Mouse (Mus musculus): ENCODE measurements at regions not wholly inside any gene's neighbourhood (a gene's known extent, or its start where the extent isn't known, plus 50 kb on each side); places are given as distances from the start of the nearest gene placed in this dataset.

DNA sequence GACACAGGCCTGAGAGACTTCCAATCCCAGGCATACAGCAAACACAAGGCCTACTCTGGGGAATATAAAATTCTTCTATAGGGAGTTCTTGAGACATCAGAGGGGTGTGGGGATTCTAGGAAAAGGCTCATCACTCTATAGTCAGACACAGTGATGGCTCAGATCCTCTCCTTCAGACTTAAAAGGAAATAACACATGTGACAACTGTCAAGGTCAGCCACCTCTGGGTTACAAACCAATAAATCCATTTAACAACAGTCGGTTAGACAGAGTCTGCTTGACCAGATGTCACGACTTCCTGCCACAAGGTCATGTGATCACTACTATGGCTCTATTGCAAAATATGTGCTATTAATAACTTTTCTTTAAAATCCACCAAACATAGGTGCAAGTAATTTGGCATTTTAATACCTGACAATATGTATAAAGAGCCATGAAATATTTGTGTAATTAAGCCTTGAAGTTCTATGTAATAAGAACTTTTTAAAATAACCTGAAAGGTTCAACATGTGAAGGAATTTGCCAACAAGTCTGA lies 94.1 kb upstream of the Lpar1 start:
- H3K27me3 ChIP-seq (ENCODE audit: control insufficient read depth in 1 of 2, insufficient read depth in 2 of 2, low read length in 2 of 2) = 0 out of 4 replicates have a peak, but pooled peaks cover 0 to 2% of the 10 kb centered on the region in 2 experiments
- no peaks in the 10 kb centered on the region for H3K9me3 ChIP-seq (replicated peaks; ENCODE audit: insufficient read depth, low read length)
- H3K4me1 ChIP-seq (ENCODE audit: control insufficient read depth in 1 of 2, insufficient read depth in 2 of 2, low read length in 2 of 2) = no peaks in the 10 kb centered on the region
- H3K27ac ChIP-seq (ENCODE audit: control insufficient read depth, low read depth, low read length) = no peak overlapping the region
- H3K9ac ChIP-seq (ENCODE audit: control insufficient read depth, low read depth, low read length, poor library complexity, severe bottlenecking) = no peak overlapping the region
- no peaks in the 10 kb centered on the region for H3K36me3 ChIP-seq (ENCODE audit: control insufficient read depth in 1 of 2, insufficient read depth in 2 of 2, low read length in 2 of 2)
- DNase-seq (ENCODE audit: low read depth, low spot score) = no peak
- TF ChIP-seq POLR2AphosphoS5 (IDR thresholded peaks at IDR 0.05; ENCODE audit: borderline replicate concordance, low read depth, low read length) (no peak), ZMIZ1 (IDR thresholded peaks at IDR 0.05; ENCODE audit: low read depth, low read length) (no peak), ZC3H11A (IDR thresholded peaks at IDR 0.05; ENCODE audit: low read depth, low read length) (no peak), CHD2 (IDR thresholded peaks at IDR 0.05; ENCODE audit: low read length) (no peak), MXI1 (IDR thresholded peaks at IDR 0.05; ENCODE audit: low read depth, low read length) (no peak), ELF1 (IDR thresholded peaks at IDR 0.05; ENCODE audit: low read depth, low read length) (no peak), ETS1 (IDR thresholded peaks at IDR 0.05; ENCODE audit: low read depth, low read length) (no peak), USF2 (IDR thresholded peaks at IDR 0.05; ENCODE audit: borderline replicate concordance in 1 of 2, insufficient read depth in 1 of 2, low read depth in 1 of 2, low read length in 2 of 2) (no peak), GABPA (IDR thresholded peaks at IDR 0.05; ENCODE audit: low read depth, low read length) (no peak), SMC3 (IDR thresholded peaks at IDR 0.05; ENCODE audit: low read depth, low read length) (no peak), GATA1 (IDR thresholded peaks at IDR 0.05; ENCODE audit: low read depth, low read length) (no peak), MYC (IDR thresholded peaks at IDR 0.05; ENCODE audit: low read depth, low read length) (no peak)
- H3K4me3 ChIP-seq (ENCODE audit: control insufficient read depth in 1 of 2, insufficient read depth in 1 of 2, low read depth in 2 of 2, low read length in 2 of 2) = no peak overlapping the region
- no peaks in the 10 kb centered on the region for H3K79me2 ChIP-seq (ENCODE audit: control insufficient read depth, insufficient read depth, low read length, poor library complexity)

DNA sequence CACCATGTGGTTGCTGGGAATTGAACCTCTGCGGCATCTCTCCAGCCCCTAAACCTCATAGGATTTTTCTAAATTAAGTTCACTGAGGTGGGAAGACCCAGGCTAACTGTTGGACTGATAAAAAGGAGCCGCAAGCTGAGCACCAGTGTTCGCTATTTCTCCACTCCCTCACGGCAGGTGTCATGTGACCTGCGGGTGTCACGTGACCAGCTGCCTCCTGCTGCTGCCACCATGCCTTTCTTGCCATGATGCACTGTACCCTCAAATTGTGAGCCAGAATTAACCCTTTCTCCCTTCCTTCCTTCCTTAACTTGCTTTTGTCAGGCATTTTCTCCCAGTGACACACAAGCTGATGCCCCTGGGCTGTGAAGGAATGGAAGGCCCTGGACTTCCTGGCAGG lies 93.1 kb upstream of the Lpar1 start:
- no peak overlapping the region for H3K4me3 ChIP-seq (ENCODE audit: control insufficient read depth in 1 of 2, insufficient read depth in 1 of 2, low read depth in 2 of 2, low read length in 2 of 2)
- TF ChIP-seq USF1 (IDR thresholded peaks at IDR 0.05; ENCODE audit: low read depth, low read length) = peak; percentile 35; the same call in 1 of the 2 replicates
- no peak for TF ChIP-seq E2F4 (IDR thresholded peaks at IDR 0.05; ENCODE audit: borderline replicate concordance, low read depth, low read length)
- TF ChIP-seq ETS1 (IDR thresholded peaks at IDR 0.05; ENCODE audit: low read depth, low read length) = no peak
- H3K27me3 ChIP-seq (ENCODE audit: control insufficient read depth in 1 of 2, insufficient read depth in 2 of 2, low read length in 2 of 2) = 0 out of 4 replicates have a peak, but pooled peaks cover 0 to 2% of the 10 kb centered on the region in 2 experiments
- H3K9me3 ChIP-seq (replicated peaks; ENCODE audit: insufficient read depth, low read length) = no peaks in the 10 kb centered on the region
- H3K4me1 ChIP-seq (ENCODE audit: control insufficient read depth in 1 of 2, insufficient read depth in 2 of 2, low read length in 2 of 2) = no peaks in the 10 kb centered on the region
- no peaks in the 10 kb centered on the region for H3K36me3 ChIP-seq (ENCODE audit: control insufficient read depth in 1 of 2, insufficient read depth in 2 of 2, low read length in 2 of 2)
- no peak overlapping the region for H3K9ac ChIP-seq (ENCODE audit: control insufficient read depth, low read depth, low read length, poor library complexity, severe bottlenecking)
- no peak overlapping the region for H3K27ac ChIP-seq (ENCODE audit: control insufficient read depth, low read depth, low read length)
- DNase-seq (ENCODE audit: low read depth, low spot score) = no peak
- no peaks in the 10 kb centered on the region for H3K79me2 ChIP-seq (ENCODE audit: control insufficient read depth, insufficient read depth, low read length, poor library complexity)

DNA sequence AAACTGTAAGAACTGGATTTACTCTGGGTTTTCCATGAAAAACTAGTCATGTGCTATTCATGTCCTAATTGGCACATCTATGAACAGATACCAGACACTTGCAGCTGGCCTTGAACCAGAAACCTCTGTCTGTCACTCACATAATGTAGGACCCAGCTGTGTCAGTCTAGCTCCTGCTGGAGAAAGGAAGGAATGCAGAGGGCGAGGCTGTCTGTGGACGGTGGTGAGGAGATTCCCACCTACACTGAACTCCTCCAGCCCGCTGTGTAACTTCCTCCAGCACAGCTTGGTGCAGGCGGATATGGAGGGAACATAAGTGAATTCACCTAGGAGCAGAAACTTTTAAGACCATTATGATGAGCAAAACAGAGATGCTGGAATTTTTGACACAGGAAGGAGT lies 89.7 kb upstream of the Lpar1 start:
- Histone ChIP-seq H3K27me3 (ENCODE audit: control insufficient read depth in 1 of 2, insufficient read depth in 2 of 2, low read length in 2 of 2) (no peaks in the 10 kb centered on the region), H3K9me3 (replicated peaks; ENCODE audit: insufficient read depth, low read length) (no peaks in the 10 kb centered on the region), H3K79me2 (ENCODE audit: control insufficient read depth, insufficient read depth, low read length, poor library complexity) (no peaks in the 10 kb centered on the region), H3K27ac (ENCODE audit: control insufficient read depth, low read depth, low read length) (no peak overlapping the region), H3K4me3 (ENCODE audit: control insufficient read depth in 1 of 2, insufficient read depth in 1 of 2, low read depth in 2 of 2, low read length in 2 of 2) (no peak overlapping the region), H3K4me1 (ENCODE audit: control insufficient read depth in 1 of 2, insufficient read depth in 2 of 2, low read length in 2 of 2) (no peaks in the 10 kb centered on the region), H3K36me3 (ENCODE audit: control insufficient read depth in 1 of 2, insufficient read depth in 2 of 2, low read length in 2 of 2) (no peaks in the 10 kb centered on the region), H3K9ac (ENCODE audit: control insufficient read depth, low read depth, low read length, poor library complexity, severe bottlenecking) (no peak overlapping the region)
- no peak for DNase-seq (ENCODE audit: low read depth, low spot score)
- TF ChIP-seq CHD1 (IDR thresholded peaks at IDR 0.05; ENCODE audit: low read depth, low read length) (no peak), SMC3 (IDR thresholded peaks at IDR 0.05; ENCODE audit: low read depth, low read length) (no peak), RCOR1 (IDR thresholded peaks at IDR 0.05; ENCODE audit: low read depth, low read length) (no peak), USF2 (IDR thresholded peaks at IDR 0.05; ENCODE audit: borderline replicate concordance in 1 of 2, insufficient read depth in 1 of 2, low read depth in 1 of 2, low read length in 2 of 2) (no peak), MAFK (IDR thresholded peaks at IDR 0.05; ENCODE audit: borderline replicate concordance, low read depth, low read length) (no peak), SIN3A (IDR thresholded peaks at IDR 0.05; ENCODE audit: low read length) (no peak), UBTF (IDR thresholded peaks at IDR 0.05; ENCODE audit: borderline replicate concordance, insufficient read depth, low read depth, low read length) (no peak), EP300 (IDR thresholded peaks at IDR 0.05; ENCODE audit: low read depth in 1 of 2, low read length in 2 of 2) (no peak), GATA1 (IDR thresholded peaks at IDR 0.05; ENCODE audit: low read depth, low read length) (no peak), CHD2 (IDR thresholded peaks at IDR 0.05; ENCODE audit: low read length) (no peak), ZNF384 (IDR thresholded peaks at IDR 0.05; ENCODE audit: low read depth, low read length) (no peak), TBP (IDR thresholded peaks at IDR 0.05; ENCODE audit: low read depth, low read length) (no peak), POLR2AphosphoS5 (IDR thresholded peaks at IDR 0.05; ENCODE audit: borderline replicate concordance, low read depth, low read length) (no peak), JUND (IDR thresholded peaks at IDR 0.05; ENCODE audit: low read depth, low read length) (no peak), MAX (IDR thresholded peaks at IDR 0.05; ENCODE audit: low read length) (no peak), MXI1 (IDR thresholded peaks at IDR 0.05; ENCODE audit: low read depth, low read length) (no peak), MAZ (IDR thresholded peaks at IDR 0.05; ENCODE audit: low read depth, low read length) (no peak), GABPA (IDR thresholded peaks at IDR 0.05; ENCODE audit: low read depth, low read length) (no peak)

All from MEL (cell line).